ENCODE assay signal across 8 mouse cellular contexts in the genomic region with DNA sequence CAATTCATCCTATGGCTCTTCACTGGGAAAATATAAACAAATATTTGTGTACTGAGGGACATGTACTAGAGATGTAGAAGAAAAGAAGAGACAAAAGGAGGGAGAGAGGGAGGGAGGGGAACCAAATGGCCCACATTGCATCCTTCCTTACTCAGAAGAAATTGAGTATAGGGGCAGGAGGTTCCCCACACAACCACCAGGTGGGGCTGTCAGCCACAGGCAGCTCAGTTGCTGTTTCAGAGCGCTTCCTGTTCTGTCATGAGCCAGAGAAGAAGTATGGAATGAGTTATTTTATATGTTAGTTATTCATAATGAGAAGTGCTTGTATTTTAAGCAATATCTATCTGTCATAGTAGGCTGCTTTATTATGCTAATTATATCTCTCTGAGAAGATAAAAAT.
DNase-seq lines count a peak whose midpoint lies in the region; ATAC-seq and TF ChIP-seq lines count a peak whose summit lies in the region.

No protein-coding gene starts in this region.

- H3K4me3 ChIP-seq in midbrain, postnatal 0 days (ENCODE audit: low read depth, low read length): no peak overlapping the region
- H3K4me3 ChIP-seq in midbrain, embryonic 13.5 days (replicated peaks): no peak overlapping the region
- H3K4me3 ChIP-seq in limb, embryonic 10.5 days: no peak overlapping the region
- H3K4me3 ChIP-seq in thymus, adult 2 months (ENCODE audit: control insufficient read depth, insufficient read depth, low read length): no peak overlapping the region
- no peak overlapping the region for H3K4me3 ChIP-seq in forebrain, embryonic 12.5 days (replicated peaks)

- no peak overlapping the region for H3K4me2 ChIP-seq in midbrain, postnatal 0 days (ENCODE audit: low read depth, low read length, poor library complexity, severe bottlenecking)
- H3K4me2 ChIP-seq in midbrain, embryonic 13.5 days (replicated peaks): no peak overlapping the region
- H3K4me2 ChIP-seq in forebrain, embryonic 12.5 days: no peak overlapping the region

- ATAC-seq in midbrain, postnatal 0 days (ENCODE audit: low FRiP score): no peak
- no peak for ATAC-seq in midbrain, embryonic 13.5 days
- ATAC-seq in forebrain, embryonic 12.5 days (ENCODE audit: low FRiP score): no peak

- H3K27me3 ChIP-seq in midbrain, postnatal 0 days (ENCODE audit: insufficient read depth, low read length): no peaks in the 10 kb centered on the region
- H3K27me3 ChIP-seq in midbrain, embryonic 13.5 days: no peaks in the 10 kb centered on the region
- no peaks in the 10 kb centered on the region for H3K27me3 ChIP-seq in limb, embryonic 10.5 days (ENCODE audit: low read depth, poor library complexity, severe bottlenecking)
- H3K27me3 ChIP-seq in thymus, adult 2 months (ENCODE audit: control insufficient read depth, insufficient read depth, low read length): no peaks in the 10 kb centered on the region
- H3K27me3 ChIP-seq in forebrain, embryonic 12.5 days: no peaks in the 10 kb centered on the region

- peak; percentile 54 for TF ChIP-seq CTCF in midbrain, postnatal 0 days (IDR thresholded peaks at IDR 0.05)
- peak; percentile 72; the same call in 1 of the 2 replicates for TF ChIP-seq CTCF in thymus, adult 2 months (IDR thresholded peaks at IDR 0.05; ENCODE audit: borderline replicate concordance, control insufficient read depth, extremely low read depth, insufficient read depth, low read length, poor library complexity)

- no peak overlapping the region for H3K9ac ChIP-seq in midbrain, postnatal 0 days (replicated peaks; ENCODE audit: low read length, poor library complexity, severe bottlenecking)
- H3K9ac ChIP-seq in midbrain, embryonic 13.5 days (replicated peaks): no peak overlapping the region
- no peak overlapping the region for H3K9ac ChIP-seq in forebrain, embryonic 12.5 days

- DNase-seq in cerebellum, postnatal 14 days: peak; percentile 16 to 52
- no peak for DNase-seq in cerebellum, adult 9-10 months
- DNase-seq in midbrain, postnatal 0 days (ENCODE audit: low spot score): no peak
- DNase-seq in limb, embryonic 10.5 days (ENCODE audit: low spot score): peak; percentile 41
- DNase-seq in thymus, adult 2 months: peak; percentile 71
- DNase-seq in yolk sac, embryonic 10.5 days (ENCODE audit: low spot score): no peak

- WGBS in midbrain, postnatal 0 days: 88% methylated on average over 1 of the region's 1 CpGs
- WGBS in midbrain, embryonic 13.5 days: 94% methylated on average over 1 of the region's 1 CpGs
- 90% methylated on average over 1 of the region's 1 CpGs for WGBS in limb, embryonic 10.5 days
- 100% methylated on average over 1 of the region's 1 CpGs for WGBS in thymus, adult 2 months
- WGBS in forebrain, embryonic 12.5 days: 100% methylated on average over 1 of the region's 1 CpGs

- no peaks in the 10 kb centered on the region for H3K9me3 ChIP-seq in midbrain, postnatal 0 days (ENCODE audit: low read length)
- H3K9me3 ChIP-seq in midbrain, embryonic 13.5 days: no peaks in the 10 kb centered on the region
- H3K9me3 ChIP-seq in limb, embryonic 10.5 days (replicated peaks): no peaks in the 10 kb centered on the region
- 0 out of 2 replicates have a peak, but pooled peaks cover 3% of the 10 kb centered on the region for H3K9me3 ChIP-seq in forebrain, embryonic 12.5 days

- TF ChIP-seq POLR2A in thymus, adult 2 months (IDR thresholded peaks at IDR 0.05; ENCODE audit: control insufficient read depth, extremely low read depth, insufficient read depth, low read length, poor library complexity): no peak

- H3K27ac ChIP-seq in midbrain, postnatal 0 days (ENCODE audit: low read depth, low read length): no peak overlapping the region
- no peak overlapping the region for H3K27ac ChIP-seq in midbrain, embryonic 13.5 days
- no peak overlapping the region for H3K27ac ChIP-seq in limb, embryonic 10.5 days
- H3K27ac ChIP-seq in thymus, adult 2 months (ENCODE audit: control insufficient read depth, insufficient read depth, low read length): no peak overlapping the region
- H3K27ac ChIP-seq in forebrain, embryonic 12.5 days: no peak overlapping the region

- no peaks in the 10 kb centered on the region for H3K36me3 ChIP-seq in midbrain, postnatal 0 days (ENCODE audit: insufficient read depth, low read length)
- H3K36me3 ChIP-seq in midbrain, embryonic 13.5 days: no peaks in the 10 kb centered on the region
- H3K36me3 ChIP-seq in limb, embryonic 10.5 days: no peaks in the 10 kb centered on the region
- no peaks in the 10 kb centered on the region for H3K36me3 ChIP-seq in thymus, adult 2 months (ENCODE audit: control insufficient read depth, insufficient read depth, low read length)
- no peaks in the 10 kb centered on the region for H3K36me3 ChIP-seq in forebrain, embryonic 12.5 days (replicated peaks)

- no peaks in the 10 kb centered on the region for H3K4me1 ChIP-seq in midbrain, postnatal 0 days (ENCODE audit: insufficient read depth, low read length)
- no peaks in the 10 kb centered on the region for H3K4me1 ChIP-seq in midbrain, embryonic 13.5 days (replicated peaks)
- peaks cover 6% of the 10 kb centered on the region; the same call in 1 of the 2 replicates for H3K4me1 ChIP-seq in limb, embryonic 10.5 days
- no peaks in the 10 kb centered on the region for H3K4me1 ChIP-seq in thymus, adult 2 months (replicated peaks; ENCODE audit: control insufficient read depth, insufficient read depth, low read length)
- no peaks in the 10 kb centered on the region for H3K4me1 ChIP-seq in forebrain, embryonic 12.5 days

Comparison
In these comparisons a context has a peak if more than half of its experiments do, and no peak if none do; other contexts are left out.
1. DNase-seq: peak in cerebellum, postnatal 14 days (2 of 2), limb, embryonic 10.5 days (single experiment) and thymus, adult 2 months (single experiment); none in cerebellum, adult 9-10 months (single experiment), midbrain, postnatal 0 days (single experiment) and yolk sac, embryonic 10.5 days (single experiment).